ENCODE assay signal across 8 mouse cellular contexts in the genomic region with DNA sequence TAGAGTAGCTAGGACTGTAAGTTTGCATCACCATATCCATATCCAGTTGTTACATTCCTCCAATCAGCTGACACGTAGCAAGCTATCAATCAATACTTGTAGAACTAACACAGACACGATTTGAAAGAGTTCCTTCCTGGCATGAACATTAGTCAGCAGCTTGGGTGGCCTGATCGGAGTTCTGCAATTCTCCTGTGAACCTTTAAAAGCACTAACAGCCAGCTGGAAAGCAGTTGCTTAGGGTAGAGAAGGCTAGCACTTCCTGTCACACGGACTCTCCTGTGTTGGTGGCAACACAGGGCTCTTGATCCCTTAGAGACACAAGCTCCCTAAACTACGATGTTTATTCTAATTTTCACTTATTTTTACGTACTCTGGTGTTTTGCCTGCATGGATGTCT. TPM values are rescaled to one million over a fixed set of nuclear protein-coding genes. Genes with fewer than 3 reads are reported as not detected.
DNase-seq lines count a peak whose midpoint lies in the region; ATAC-seq and TF ChIP-seq lines count a peak whose summit lies in the region.

No protein-coding gene starts in this region.

- H3K9me3 ChIP-seq in midbrain, embryonic 16.5 days (replicated peaks; ENCODE audit: control insufficient read depth, low read length, poor library complexity, severe bottlenecking), result no peaks in the 10 kb centered on the region
- no peaks in the 10 kb centered on the region for H3K9me3 ChIP-seq in forebrain, postnatal 0 days (ENCODE audit: low read length)

- H3K27ac ChIP-seq in midbrain, embryonic 16.5 days (ENCODE audit: low read length), result no peak overlapping the region
- no peak overlapping the region for H3K27ac ChIP-seq in forebrain, postnatal 0 days (ENCODE audit: low read depth, low read length)

- H3K9ac ChIP-seq in midbrain, embryonic 16.5 days (ENCODE audit: low read depth, low read length), result no peak overlapping the region
- no peak overlapping the region for H3K9ac ChIP-seq in forebrain, postnatal 0 days

- peak; percentile 96 for DNase-seq in heart, adult 11 months
- DNase-seq in heart, postnatal 25 days (ENCODE audit: low spot score), result no peak
- DNase-seq in MN1 (ENCODE audit: low spot score), result peak; percentile 43
- no peak for DNase-seq in forebrain, postnatal 0 days
- no peak for DNase-seq in ovary, adult 18-20 months (ENCODE audit: low spot score)

- H3K4me1 ChIP-seq in midbrain, embryonic 16.5 days (ENCODE audit: control insufficient read depth, insufficient read depth, low read length), result no peaks in the 10 kb centered on the region
- no peaks in the 10 kb centered on the region for H3K4me1 ChIP-seq in forebrain, postnatal 0 days (ENCODE audit: insufficient read depth)

- peak; percentile 71 for ATAC-seq in inflammation-experienced regulatory T-cells, adult 6 months
- peak; percentile 74 for ATAC-seq in megakaryocyte progenitor cell, adult 5-6 weeks (replicated peaks; ENCODE audit: poor library complexity)
- no peak for ATAC-seq in midbrain, embryonic 16.5 days
- no peak for ATAC-seq in forebrain, postnatal 0 days

- no peak overlapping the region for H3K4me2 ChIP-seq in midbrain, embryonic 16.5 days (ENCODE audit: low read length)
- H3K4me2 ChIP-seq in forebrain, postnatal 0 days (ENCODE audit: low read depth), result no peak overlapping the region

- no peak overlapping the region for H3K4me3 ChIP-seq in midbrain, embryonic 16.5 days (ENCODE audit: low read depth, low read length)
- no peak overlapping the region for H3K4me3 ChIP-seq in forebrain, postnatal 0 days (ENCODE audit: low read depth, low read length)

- WGBS in midbrain, embryonic 16.5 days, result 77% methylated on average over 6 of the region's 6 CpGs
- WGBS in forebrain, postnatal 0 days, result 60% methylated on average over 6 of the region's 6 CpGs

- no peaks in the 10 kb centered on the region for H3K27me3 ChIP-seq in midbrain, embryonic 16.5 days (ENCODE audit: control insufficient read depth, insufficient read depth, low read depth, low read length)
- H3K27me3 ChIP-seq in forebrain, postnatal 0 days (ENCODE audit: insufficient read depth, low read length), result no peaks in the 10 kb centered on the region

- intact Hi-C loops in heart, postnatal 25 days (cut with DNase I), result no loop called here

- TF ChIP-seq CTCF in forebrain, postnatal 0 days (IDR thresholded peaks at IDR 0.05; ENCODE audit: low read depth), result no peak

- no peaks in the 10 kb centered on the region for H3K36me3 ChIP-seq in midbrain, embryonic 16.5 days (ENCODE audit: control insufficient read depth, insufficient read depth, low read length)
- no peaks in the 10 kb centered on the region for H3K36me3 ChIP-seq in forebrain, postnatal 0 days (ENCODE audit: insufficient read depth)

RNA-seq across cellular contexts. Expression of gene Mr1, which starts 1.0 kb away (rescaled TPM):
- total RNA-seq in heart, postnatal 25 days (2021), result 1 to 10 TPM; 5.9 to 6.4 TPM
- 10 to 100 TPM; 14.3 to 23.5 (median 22.1) TPM for polyA plus RNA-seq in inflammation-experienced regulatory T-cells, adult 6 months (2017; shearing (Covaris generic))
- 4.6 and 7.6 TPM in 2 replicates for total RNA-seq in megakaryocyte progenitor cell, adult 5-6 weeks (2015)
- total RNA-seq in megakaryocyte progenitor cell, adult 5-6 weeks (2017), result 3.3 and 4.1 TPM in 2 replicates
- 1.3 and 1.6 TPM in 2 replicates for polyA plus RNA-seq in midbrain, embryonic 16.5 days (2015; fragmentation: Nextera tagmentation; extraction: Ambion mirVana)
- total RNA-seq in forebrain, postnatal 0 days (2014; rRNA removed), result 2.8 and 5.1 TPM in 2 replicates
- 2.0 and 2.6 TPM in 2 replicates for polyA plus RNA-seq in forebrain, postnatal 0 days (2015; fragmentation: Nextera tagmentation; extraction: Ambion mirVana)

RNA-seq across cellular contexts. Expression of gene Stx6, which starts 12.9 kb away (rescaled TPM):
- 10 to 100 TPM; 25.2 to 26.5 TPM for total RNA-seq in heart, postnatal 25 days (2021)
- polyA plus RNA-seq in inflammation-experienced regulatory T-cells, adult 6 months (2017; shearing (Covaris generic)), result 10 to 100 TPM; 50.2 to 72.7 (median 54.4) TPM
- total RNA-seq in megakaryocyte progenitor cell, adult 5-6 weeks (2015), result 11.2 and 17.6 TPM in 2 replicates
- total RNA-seq in megakaryocyte progenitor cell, adult 5-6 weeks (2017), result 31.0 and 32.6 TPM in 2 replicates
- polyA plus RNA-seq in midbrain, embryonic 16.5 days (2015; fragmentation: Nextera tagmentation; extraction: Ambion mirVana), result 94.0 and 111 TPM in 2 replicates
- 120 and 122 TPM in 2 replicates for total RNA-seq in forebrain, postnatal 0 days (2014; rRNA removed)
- polyA plus RNA-seq in forebrain, postnatal 0 days (2015; fragmentation: Nextera tagmentation; extraction: Ambion mirVana), result 89.2 and 97.5 TPM in 2 replicates

RNA-seq across cellular contexts. Expression of gene Ier5, which starts 46.2 kb away (rescaled TPM):
- total RNA-seq in heart, postnatal 25 days (2021), result 10 to 100 TPM; 12.7 to 16.5 TPM
- 10 to 100 TPM in 1 of 3 experiments, 1 to 10 TPM in 2; 6.6 to 12.8 (median 7.5) TPM for polyA plus RNA-seq in inflammation-experienced regulatory T-cells, adult 6 months (2017; shearing (Covaris generic))
- total RNA-seq in megakaryocyte progenitor cell, adult 5-6 weeks (2015), result 6.8 and 12.1 TPM in 2 replicates
- total RNA-seq in megakaryocyte progenitor cell, adult 5-6 weeks (2017), result 5.1 and 5.7 TPM in 2 replicates
- polyA plus RNA-seq in midbrain, embryonic 16.5 days (2015; fragmentation: Nextera tagmentation; extraction: Ambion mirVana), result 4.8 and 4.9 TPM in 2 replicates
- 46.0 and 47.6 TPM in 2 replicates for total RNA-seq in forebrain, postnatal 0 days (2014; rRNA removed)
- polyA plus RNA-seq in forebrain, postnatal 0 days (2015; fragmentation: Nextera tagmentation; extraction: Ambion mirVana), result 9.4 and 11.6 TPM in 2 replicates

Comparison
In these comparisons a context has a peak if more than half of its experiments do, and no peak if none do; other contexts are left out.
1. DNase-seq: peak in heart, adult 11 months (single experiment) and MN1 (single experiment); none in heart, postnatal 25 days (single experiment), forebrain, postnatal 0 days (single experiment) and ovary, adult 18-20 months (single experiment).
2. ATAC-seq: peak in inflammation-experienced regulatory T-cells, adult 6 months (single experiment) and megakaryocyte progenitor cell, adult 5-6 weeks (single experiment); none in midbrain, embryonic 16.5 days (single experiment) and forebrain, postnatal 0 days (single experiment).